Mouse (Mus musculus) right cerebral cortex, postnatal 36 days (tissue): ENCODE measurements around the gene 2310022B05Rik.

ENCODE experiments used
- DNase-seq, 2 experiments: peaks; one replicate each; pipeline ENCODE4 v3.0.0; 2022; ENCODE audit warnings: low spot score in 2 of 2, mixed read lengths in 1 of 2

Gene 2310022B05Rik

DNA sequence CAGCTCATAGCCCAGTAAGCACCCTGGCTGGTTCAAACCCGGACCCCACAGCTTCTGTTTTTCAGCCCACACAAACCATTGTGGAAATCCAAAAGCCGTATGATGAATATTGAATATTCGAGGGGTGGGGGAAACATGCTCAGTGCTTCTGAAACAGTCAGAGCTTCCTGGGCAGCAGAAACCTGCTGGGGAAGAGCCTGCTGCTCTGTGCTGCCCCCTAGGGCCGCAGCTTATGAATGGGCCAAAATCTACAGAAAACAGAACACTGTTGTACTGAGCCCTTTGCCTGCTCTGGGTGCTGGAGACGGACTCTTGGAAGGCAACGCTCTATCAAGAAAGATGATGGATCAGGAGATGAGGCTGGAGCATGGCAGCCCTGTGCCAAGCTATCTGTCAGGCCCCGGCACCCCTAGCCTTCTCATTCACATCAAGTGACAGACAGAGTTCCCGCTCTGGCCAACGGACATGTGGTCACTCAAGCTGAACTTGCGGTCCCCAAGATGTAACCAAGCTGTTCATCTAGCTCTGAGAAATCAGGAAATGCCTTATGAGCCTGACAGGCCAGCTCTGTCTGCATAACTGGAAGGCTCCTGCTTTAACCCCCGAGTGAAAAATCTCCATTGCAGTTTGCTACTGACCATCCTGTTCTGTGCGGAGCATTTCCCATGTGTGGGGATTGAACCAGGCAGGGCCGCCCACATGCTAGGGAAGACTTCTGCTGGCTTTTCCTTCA, 54.8 kb downstream of the 2310022B05Rik start:
- DNase-seq = no peak

DNA sequence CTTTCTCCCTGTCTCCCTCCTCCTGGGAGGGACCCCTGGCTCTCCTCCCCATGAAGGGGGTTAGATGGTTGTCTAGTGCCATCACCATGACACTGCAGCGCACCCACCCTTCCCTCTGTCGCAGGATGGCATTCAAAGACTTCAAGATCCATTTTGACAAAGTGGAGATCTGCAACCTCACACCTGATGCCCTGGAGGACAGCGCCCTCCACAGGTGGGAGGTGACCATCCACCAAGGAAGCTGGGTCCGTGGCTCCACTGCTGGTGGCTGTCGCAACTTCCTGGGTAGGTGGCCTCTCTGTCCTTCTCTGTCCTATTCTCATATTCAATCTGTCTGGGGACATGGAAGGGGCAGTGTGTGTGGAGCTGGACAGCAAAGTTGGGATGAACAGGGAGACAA, 59.1 kb downstream of the 2310022B05Rik start:
- DNase-seq = no peak

DNA sequence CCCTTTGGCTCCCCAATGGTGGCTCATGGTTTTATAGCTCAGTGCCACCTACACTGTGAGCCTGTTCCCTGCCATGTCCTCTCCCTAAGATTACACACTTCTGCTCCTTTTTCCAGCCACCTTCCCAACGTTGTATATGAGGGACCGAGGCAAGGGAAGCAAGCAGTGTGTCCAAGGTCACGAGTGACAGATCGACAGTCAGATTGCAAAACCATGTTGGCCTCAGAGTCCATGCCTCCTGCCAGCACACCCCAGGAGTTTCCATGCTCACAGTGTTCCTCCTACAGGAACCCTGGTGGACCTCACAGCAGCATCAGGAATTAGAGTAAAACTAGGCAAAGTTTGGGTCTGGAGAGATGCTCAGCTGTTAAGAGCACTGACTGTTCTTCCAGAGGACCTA, 73.8 kb downstream of the 2310022B05Rik start:
- no peak for DNase-seq

GRCm38 (mm10) chr8:124586556-124586955, 76.6 kb downstream of the 2310022B05Rik start:
- DNase-seq = no peak
